Mouse (Mus musculus): ENCODE data around the gene Twnk. TPM values are rescaled to one million over a fixed set of nuclear protein-coding genes. Genes with fewer than 3 reads are reported as not detected.

Gene Twnk
- polyA plus RNA-seq, 1 experiment from 2014 or later: 14.8 TPM

DNA sequence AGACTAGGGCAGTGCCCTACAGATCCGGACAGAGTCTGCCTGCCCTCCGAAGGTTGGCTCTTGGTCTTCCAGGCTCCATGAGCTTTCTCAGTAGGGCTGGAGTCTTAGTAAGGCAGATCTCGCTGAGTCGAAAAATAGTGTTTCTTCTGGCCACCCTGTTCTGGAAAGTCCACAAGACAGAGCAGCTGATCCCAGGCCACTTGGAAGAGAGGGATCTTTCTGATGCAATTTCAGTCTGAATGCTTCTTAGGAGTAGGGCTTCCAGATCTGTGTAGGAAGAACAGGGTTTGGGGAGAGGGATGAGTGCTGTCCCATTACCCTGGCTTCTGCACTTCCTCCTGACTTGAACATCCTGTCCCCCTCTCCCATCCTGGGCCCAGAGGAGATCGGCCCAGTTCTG is 40.2 kb downstream of the Twnk start, which contains the start of gene Pdzd7:
Gene Pdzd7, minus strand, starts transcription at position 67 of the 400 bp plus-strand sequence.
- Histone ChIP-seq H3K36me3 (0 out of 2 replicates have a peak, but pooled peaks cover 2% of the 10 kb centered on the region), H3K9ac (peak within 1 kb of the TSS; percentile 65), H3K27me3 (no peaks in the 10 kb centered on the region), H3K4me3 (peak within 1 kb of the TSS; percentile 57), H3K27ac (replicated peaks) (peak within 1 kb of the TSS; percentile 92), H3K4me1 (replicated peaks) (peaks cover 42% of the 10 kb centered on the region), H3K9me3 (no peaks in the 10 kb centered on the region), H3K4me2 (peak within 1 kb of the TSS; percentile 70)
- ATAC-seq (ENCODE audit: low FRiP score, low read depth): no peak
- WGBS: 81% methylated on average over 5 of the region's 5 CpGs

GRCm38 (mm10) chr19:45046523-45047321 is 41.3 kb downstream of the Twnk start:
- ATAC-seq (ENCODE audit: low FRiP score, low read depth): peak; percentile 75
- peaks cover 10% of the 10 kb centered on the region; the same call in 1 of the 2 replicates for H3K36me3 ChIP-seq
- 3% methylated on average over 34 of the region's 34 CpGs for WGBS

DNA sequence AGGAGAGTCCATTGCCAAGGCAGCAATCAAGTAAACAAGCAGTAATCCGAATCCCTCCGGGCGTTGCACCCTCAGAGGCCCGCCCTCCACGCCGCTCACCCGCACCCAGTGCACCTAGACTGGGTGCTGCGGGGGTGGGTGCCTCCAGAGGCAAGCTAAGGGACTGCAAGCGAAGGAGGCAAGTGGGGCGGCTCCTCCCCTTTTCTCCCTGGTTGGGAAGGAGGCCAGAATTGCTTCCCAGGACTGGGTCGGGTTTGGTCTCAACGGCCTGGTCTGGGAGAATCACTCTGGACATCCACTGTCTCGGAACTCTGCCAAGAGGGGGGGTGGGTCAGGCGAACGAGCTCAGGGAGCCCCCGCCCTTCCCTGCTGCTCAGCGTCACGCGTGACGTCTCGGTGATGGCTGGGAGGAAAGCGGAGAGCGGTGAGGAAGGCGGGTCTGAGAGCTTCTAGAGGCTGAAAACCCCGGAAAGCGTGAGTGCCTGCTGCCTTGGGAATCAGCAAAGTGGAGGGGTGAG is 42.0 kb downstream of the Twnk start, which contains the start of gene Sfxn3:
Gene Sfxn3, plus strand, starts transcription at position 87 of the 518 bp plus-strand sequence.
- Histone ChIP-seq H3K9me3 (no peaks in the 10 kb centered on the region), H3K4me1 (replicated peaks) (peaks cover 42% of the 10 kb centered on the region), H3K27me3 (no peaks in the 10 kb centered on the region), H3K36me3 (peaks cover 16% of the 10 kb centered on the region), H3K9ac (peak within 1 kb of the TSS; percentile 65), H3K4me2 (peak within 1 kb of the TSS; percentile 70), H3K4me3 (peak within 1 kb of the TSS; percentile 57), H3K27ac (replicated peaks) (peak within 1 kb of the TSS; percentile 92)
- ATAC-seq (ENCODE audit: low FRiP score, low read depth): peak; percentile 86
- under 1% methylated on average over 26 of the region's 26 CpGs for WGBS

More at GRCm38 (mm10) chr19:45046523-45047321, 41.3 kb downstream of the Twnk start:
- Histone ChIP-seq H3K4me2 (peak overlapping the region; percentile 70), H3K4me3 (peak overlapping the region; percentile 57), H3K4me1 (replicated peaks) (peaks cover 42% of the 10 kb centered on the region), H3K9ac (peak overlapping the region; percentile 65), H3K27me3 (no peaks in the 10 kb centered on the region), H3K27ac (replicated peaks) (peak overlapping the region; percentile 92), H3K9me3 (no peaks in the 10 kb centered on the region)

- no peaks in the 10 kb centered on the region for H3K27me3 ChIP-seq
- H3K9me3 ChIP-seq: no peaks in the 10 kb centered on the region
- peaks cover 42% of the 10 kb centered on the region for H3K4me1 ChIP-seq (replicated peaks)
- peak overlapping the region; percentile 57 for H3K4me3 ChIP-seq
- H3K27ac ChIP-seq (replicated peaks): peak overlapping the region; percentile 92
- peaks cover 22% of the 10 kb centered on the region for H3K36me3 ChIP-seq
- 22% methylated on average over 11 of the region's 11 CpGs for WGBS
- ATAC-seq (ENCODE audit: low FRiP score, low read depth): peak; percentile 55
- H3K9ac ChIP-seq: peak overlapping the region; percentile 65
- peak overlapping the region; percentile 70 for H3K4me2 ChIP-seq
These were observed 42.6 kb downstream of the Twnk start for GRCm38 (mm10) chr19:45047935-45048643.

DNA sequence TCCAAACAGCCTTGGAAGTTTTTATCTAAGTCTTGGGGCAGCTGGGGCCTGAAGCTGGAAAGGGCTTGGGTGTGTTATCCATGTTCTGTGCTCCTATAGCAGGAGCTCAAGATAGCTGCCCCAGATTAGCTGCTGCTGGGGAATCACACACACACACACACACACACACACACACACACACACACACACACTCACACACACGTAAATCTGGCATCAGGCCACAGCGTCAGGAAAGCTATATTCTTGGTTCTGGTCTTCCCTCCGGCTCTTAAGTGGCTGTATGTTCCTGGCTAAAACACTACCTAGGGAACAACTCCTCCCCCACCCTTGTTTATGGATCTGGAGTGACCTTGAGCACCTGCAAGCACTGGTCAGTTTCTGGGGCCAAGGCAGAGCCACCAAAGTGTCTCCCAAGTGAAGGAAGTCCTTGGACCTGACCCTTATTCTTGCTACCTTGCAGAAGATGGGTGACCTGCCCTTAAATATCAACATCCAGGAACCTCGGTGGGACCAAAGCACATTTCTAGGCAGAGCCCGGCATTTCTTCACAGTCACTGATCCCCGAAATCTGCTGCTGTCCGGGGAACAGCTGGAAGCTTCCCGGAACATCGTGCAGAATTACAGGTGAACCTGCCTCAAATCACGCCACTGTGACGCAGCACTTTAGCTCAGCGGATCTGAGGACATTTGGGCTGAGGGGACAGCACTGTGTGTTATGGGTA is 43.3 kb downstream of the Twnk start:
- Histone ChIP-seq H3K9me3 (no peaks in the 10 kb centered on the region), H3K36me3 (peaks cover 29% of the 10 kb centered on the region), H3K4me3 (peak overlapping the region; percentile 57), H3K9ac (peak overlapping the region; percentile 65), H3K27ac (replicated peaks) (peak overlapping the region; percentile 92), H3K4me2 (peak overlapping the region; percentile 70), H3K27me3 (no peaks in the 10 kb centered on the region), H3K4me1 (replicated peaks) (peaks cover 42% of the 10 kb centered on the region)
- no peak for ATAC-seq (ENCODE audit: low FRiP score, low read depth)
- 68% methylated on average over 12 of the region's 12 CpGs for WGBS

- H3K9ac ChIP-seq: peak overlapping the region; percentile 65; the same call in 1 of the 2 replicates
- H3K36me3 ChIP-seq: peaks cover 33% of the 10 kb centered on the region
- no peak overlapping the region for H3K27ac ChIP-seq (replicated peaks)
- H3K9me3 ChIP-seq: no peaks in the 10 kb centered on the region
- no peaks in the 10 kb centered on the region for H3K27me3 ChIP-seq
- peak overlapping the region; percentile 70 for H3K4me2 ChIP-seq
- 77% methylated on average over 9 of the region's 9 CpGs for WGBS
- no peak for ATAC-seq (ENCODE audit: low FRiP score, low read depth)
- H3K4me3 ChIP-seq: peak overlapping the region; percentile 57; the same call in 1 of the 2 replicates
- H3K4me1 ChIP-seq (replicated peaks): peaks cover 40% of the 10 kb centered on the region
These were observed 44.1 kb downstream of the Twnk start for GRCm38 (mm10) chr19:45049523-45049922.

GRCm38 (mm10) chr19:45053451-45053850 is 48.0 kb downstream of the Twnk start:
- Histone ChIP-seq H3K27me3 (no peaks in the 10 kb centered on the region), H3K9ac (no peak overlapping the region), H3K27ac (replicated peaks) (no peak overlapping the region), H3K4me2 (no peak overlapping the region), H3K4me3 (no peak overlapping the region), H3K4me1 (replicated peaks) (peaks cover 42% of the 10 kb centered on the region), H3K36me3 (peaks cover 42% of the 10 kb centered on the region), H3K9me3 (no peaks in the 10 kb centered on the region)
- WGBS: 86% methylated on average over 8 of the region's 8 CpGs
- ATAC-seq (ENCODE audit: low FRiP score, low read depth): no peak

- ATAC-seq (ENCODE audit: low FRiP score, low read depth): no peak
- no peak overlapping the region for H3K4me2 ChIP-seq
- no peaks in the 10 kb centered on the region for H3K27me3 ChIP-seq
- peaks cover 34% of the 10 kb centered on the region for H3K4me1 ChIP-seq (replicated peaks)
- H3K4me3 ChIP-seq: no peak overlapping the region
- H3K9me3 ChIP-seq: no peaks in the 10 kb centered on the region
- WGBS: 80% methylated on average over 6 of the region's 6 CpGs
- H3K9ac ChIP-seq: no peak overlapping the region
- peaks cover 42% of the 10 kb centered on the region for H3K36me3 ChIP-seq
- H3K27ac ChIP-seq (replicated peaks): no peak overlapping the region
These were observed 49.6 kb downstream of the Twnk start for GRCm38 (mm10) chr19:45054892-45055690.

- Histone ChIP-seq H3K27me3 (no peaks in the 10 kb centered on the region), H3K4me2 (no peak overlapping the region), H3K4me3 (no peak overlapping the region), H3K36me3 (peaks cover 35% of the 10 kb centered on the region), H3K9me3 (no peaks in the 10 kb centered on the region), H3K4me1 (replicated peaks) (peaks cover 30% of the 10 kb centered on the region), H3K9ac (no peak overlapping the region), H3K27ac (replicated peaks) (peak overlapping the region; percentile 7)
- ATAC-seq (ENCODE audit: low FRiP score, low read depth): no peak
- 45% methylated on average over 4 of the region's 4 CpGs for WGBS
These were observed 50.9 kb downstream of the Twnk start for GRCm38 (mm10) chr19:45056364-45056763.

DNA sequence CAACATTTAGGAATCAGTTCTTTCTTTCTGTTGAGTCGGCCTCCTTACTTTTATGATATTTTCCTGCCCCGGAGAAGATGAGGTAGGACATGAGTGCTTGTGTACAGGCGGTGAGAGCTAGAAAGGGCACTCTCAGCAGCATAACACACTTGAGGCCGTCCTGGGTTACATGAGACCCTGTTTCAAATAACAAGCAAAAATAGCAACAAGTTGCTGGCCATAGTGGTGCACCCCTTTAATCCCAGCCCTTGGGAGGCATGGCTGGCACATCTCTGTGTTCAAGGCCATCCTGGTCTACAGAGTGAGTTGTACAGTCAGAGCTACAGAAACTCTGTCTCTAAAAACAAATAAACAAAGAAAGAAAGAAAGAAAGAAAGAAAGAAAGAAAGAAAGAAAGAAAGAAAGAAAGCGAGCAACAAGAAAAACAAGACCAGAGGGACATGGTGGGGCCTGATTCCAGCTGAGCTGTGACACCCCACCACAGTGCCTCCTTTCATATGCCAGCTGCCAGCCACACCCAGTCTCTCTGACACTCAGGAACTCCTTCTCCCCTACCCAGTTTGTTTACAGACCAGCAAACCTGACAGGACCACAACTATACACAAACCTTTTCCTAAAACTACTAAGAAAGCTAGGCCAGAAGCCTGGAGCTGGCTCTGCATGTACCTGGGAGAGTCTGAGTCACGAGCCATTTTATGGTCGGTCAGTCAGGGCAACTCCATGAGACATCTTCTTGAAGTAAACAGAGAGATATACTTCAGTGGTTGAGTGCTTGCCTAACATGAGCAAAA is 51.6 kb downstream of the Twnk start:
- H3K4me3 ChIP-seq: peak overlapping the region; percentile 51
- H3K27me3 ChIP-seq: no peaks in the 10 kb centered on the region
- peaks cover 29% of the 10 kb centered on the region for H3K36me3 ChIP-seq
- peaks cover 30% of the 10 kb centered on the region for H3K4me1 ChIP-seq (replicated peaks)
- no peaks in the 10 kb centered on the region for H3K9me3 ChIP-seq
- H3K4me2 ChIP-seq: peak overlapping the region; percentile 82
- H3K27ac ChIP-seq (replicated peaks): peak overlapping the region; percentile 94
- WGBS: 79% methylated on average over 7 of the region's 7 CpGs
- H3K9ac ChIP-seq: peak overlapping the region; percentile 51; the same call in 1 of the 2 replicates
- ATAC-seq (ENCODE audit: low FRiP score, low read depth): no peak
